Mouse (Mus musculus) embryonic facial prominence, embryonic 11.5 days (tissue): ENCODE results near the gene Cuta. TPM values are rescaled to one million over a fixed set of nuclear protein-coding genes. Genes with fewer than 3 reads are reported as not detected.
A peak's percentile ranks its signal among the peaks of the same experiment; 100 is the strongest.

Source experiments
- ATAC-seq: fragments of 200-750 bp; cut with Nextera tagmentation; replicated peaks from 2 replicates; pipeline ENCODE4 v1.8.0; 2017; ENCODE audit warnings: low read depth; ENCODE audit not compliant: insufficient number of reproducible peaks, low FRiP score, low TSS enrichment
- DNase-seq: peaks from one replicate; pipeline ENCODE4 v3.0.0-alpha.2; 2015; ENCODE audit warnings: low spot score
- H3K27ac ChIP-seq: fragments of 300-500 bp; sonication (generic); replicated peaks from 2 replicates; pipeline ENCODE4 v1.5.1; 2014; ENCODE audit warnings: mild to moderate bottlenecking, low read depth, low read length, control low read depth
- H3K27me3 ChIP-seq: fragments of 300-500 bp; sonication (generic); 2 replicates; pipeline ENCODE4 v1.6.1; 2014; ENCODE audit warnings: mild to moderate bottlenecking, low read length, moderate library complexity, mixed read lengths; ENCODE audit not compliant: control insufficient read depth, insufficient read depth
- H3K36me3 ChIP-seq: fragments of 300-500 bp; sonication (generic); replicated peaks from 2 replicates; pipeline ENCODE4 v1.6.1; 2014; ENCODE audit warnings: low read depth, mild to moderate bottlenecking, low read length, moderate library complexity, mixed read lengths; ENCODE audit not compliant: control insufficient read depth, insufficient read depth
- H3K4me1 ChIP-seq: fragments of 300-500 bp; sonication (generic); 2 replicates; pipeline ENCODE4 v1.6.1; 2014; ENCODE audit warnings: low read length, mixed read lengths; ENCODE audit not compliant: control insufficient read depth, insufficient read depth
- H3K4me2 ChIP-seq: fragments of 300-500 bp; sonication (generic); 2 replicates; pipeline ENCODE4 v1.6.1; 2014; ENCODE audit warnings: low read depth, mild to moderate bottlenecking, control low read depth, low read length, moderate library complexity
- H3K4me3 ChIP-seq: fragments of 300-500 bp; sonication (generic); 2 replicates; pipeline ENCODE4 v1.5.1; 2014; ENCODE audit warnings: low read depth, low read length, control low read depth
- H3K9ac ChIP-seq: fragments of 300-500 bp; sonication (generic); replicated peaks from 2 replicates; pipeline ENCODE4 v1.6.1; 2014; ENCODE audit warnings: mild to moderate bottlenecking, control low read depth, low read length
- H3K9me3 ChIP-seq: fragments of 300-500 bp; sonication (generic); replicated peaks from 2 replicates; pipeline ENCODE4 v1.6.1; 2016; ENCODE audit warnings: mild to moderate bottlenecking, low read length, inconsistent platforms, mixed read lengths; ENCODE audit not compliant: control insufficient read depth
- WGBS: fragments of 180-500 bp; shearing (Covaris S2); extraction: QIAGEN DNeasy Blood & Tissue Kit; methylation state at CpG from one replicate; pipeline ENCODE4 v1.1.7; 2014; 5-methylcytosine and 5-hydroxymethylcytosine counted together
- polyA plus RNA-seq: library from polyadenylated mRNA; unstranded; fragments of >200 nt; fragmentation: Nextera tagmentation; extraction: Ambion mirVana; gene quantifications from 2 replicates; pipeline ENCODE4 v1.2.1, GENCODE M21; 2014

The Cuta gene
- polyA plus RNA-seq, 1 experiment from 2014 or later: 153 TPM

- Histone ChIP-seq H3K27ac (no peak overlapping the region), H3K9ac (no peak overlapping the region), H3K36me3 (no peaks in the 10 kb centered on the region), H3K4me1 (no peaks in the 10 kb centered on the region), H3K9me3 (no peaks in the 10 kb centered on the region), H3K4me3 (no peak overlapping the region), H3K4me2 (no peak overlapping the region), H3K27me3 (no peaks in the 10 kb centered on the region)
- ATAC-seq (no peak), DNase-seq (no peak)
- 62% methylated on average over 5 of the region's 5 CpGs for WGBS
Measured at GRCm38 (mm10) chr17:26904320-26904719, 35.0 kb downstream of the Cuta start.

DNA sequence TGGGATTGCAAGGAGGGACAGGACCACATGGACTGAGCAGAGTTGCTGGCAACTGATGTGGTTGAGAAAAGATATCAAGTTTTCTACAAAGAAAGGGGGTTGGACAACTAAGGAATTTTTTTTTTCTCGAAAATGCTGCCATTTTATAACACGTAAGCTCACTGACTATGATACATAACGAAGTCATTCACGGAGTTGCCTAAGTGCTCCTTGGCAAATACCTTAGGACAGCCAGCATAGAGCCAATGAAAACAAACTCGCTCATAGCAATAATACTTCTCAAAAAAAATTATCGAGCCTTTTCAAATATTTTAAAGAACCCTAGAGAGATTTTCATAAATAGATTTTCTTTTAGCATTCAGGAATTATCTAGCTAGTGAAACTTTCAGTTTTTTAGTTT lies 38.5 kb downstream of the Cuta start:
- H3K4me2 ChIP-seq: no peak overlapping the region
- H3K36me3 ChIP-seq: no peaks in the 10 kb centered on the region
- ATAC-seq (no peak), DNase-seq (no peak)
- no peaks in the 10 kb centered on the region for H3K4me1 ChIP-seq
- no peaks in the 10 kb centered on the region for H3K27me3 ChIP-seq
- H3K27ac ChIP-seq: no peak overlapping the region
- H3K9ac ChIP-seq: no peak overlapping the region
- no peak overlapping the region for H3K4me3 ChIP-seq
- WGBS: 83% methylated on average over 6 of the region's 6 CpGs
- H3K9me3 ChIP-seq: no peaks in the 10 kb centered on the region

DNA sequence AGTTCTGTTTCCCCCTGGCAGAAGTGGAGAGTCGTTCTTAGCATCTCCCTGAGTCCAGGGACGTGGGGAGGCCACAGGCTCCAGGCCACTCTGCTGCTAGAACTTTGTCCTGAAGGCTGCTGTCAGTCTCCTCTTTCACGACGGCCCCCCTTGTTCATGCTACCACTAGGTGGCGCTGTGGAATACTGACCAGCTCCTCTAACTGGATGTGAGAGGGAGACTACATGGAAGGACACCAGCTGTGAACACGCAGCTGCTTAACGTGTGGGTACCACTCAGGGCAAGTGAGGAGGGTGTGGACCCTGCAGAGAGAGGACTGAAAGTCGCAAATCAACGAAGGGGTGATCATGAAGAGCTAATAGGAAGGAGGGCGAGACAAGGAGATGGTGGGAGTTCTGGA lies 43.8 kb downstream of the Cuta start:
- H3K36me3 ChIP-seq: no peaks in the 10 kb centered on the region
- no peak overlapping the region for H3K4me2 ChIP-seq
- H3K4me3 ChIP-seq: no peak overlapping the region
- no peaks in the 10 kb centered on the region for H3K4me1 ChIP-seq
- H3K9ac ChIP-seq: no peak overlapping the region
- H3K9me3 ChIP-seq: no peaks in the 10 kb centered on the region
- ATAC-seq (peak; percentile 51; the same call in 1 of the 2 replicates), DNase-seq (peak; percentile 78)
- H3K27me3 ChIP-seq: no peaks in the 10 kb centered on the region
- 16% methylated on average over 10 of the region's 10 CpGs for WGBS
- no peak overlapping the region for H3K27ac ChIP-seq

DNA sequence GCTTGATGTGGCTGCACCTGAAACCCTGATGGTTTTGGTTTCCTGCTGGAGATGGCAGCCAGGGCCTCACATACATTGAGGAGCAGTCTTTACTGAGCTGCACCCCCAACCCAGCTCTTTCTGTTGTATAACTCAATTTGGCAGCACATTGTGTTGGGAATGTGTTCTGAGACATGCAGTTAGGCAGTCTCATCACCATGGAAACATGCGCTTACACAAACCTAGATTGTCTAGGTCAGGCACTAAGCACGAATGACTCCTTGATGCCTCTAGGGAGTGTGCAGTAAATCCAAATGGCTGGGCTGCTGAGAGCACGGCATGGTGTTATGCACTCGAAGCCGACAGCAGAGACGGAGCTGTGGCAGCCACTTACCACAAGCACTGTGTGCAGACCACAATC lies 45.0 kb downstream of the Cuta start:
- no peaks in the 10 kb centered on the region for H3K36me3 ChIP-seq
- WGBS: 84% methylated on average over 6 of the region's 6 CpGs

DNA sequence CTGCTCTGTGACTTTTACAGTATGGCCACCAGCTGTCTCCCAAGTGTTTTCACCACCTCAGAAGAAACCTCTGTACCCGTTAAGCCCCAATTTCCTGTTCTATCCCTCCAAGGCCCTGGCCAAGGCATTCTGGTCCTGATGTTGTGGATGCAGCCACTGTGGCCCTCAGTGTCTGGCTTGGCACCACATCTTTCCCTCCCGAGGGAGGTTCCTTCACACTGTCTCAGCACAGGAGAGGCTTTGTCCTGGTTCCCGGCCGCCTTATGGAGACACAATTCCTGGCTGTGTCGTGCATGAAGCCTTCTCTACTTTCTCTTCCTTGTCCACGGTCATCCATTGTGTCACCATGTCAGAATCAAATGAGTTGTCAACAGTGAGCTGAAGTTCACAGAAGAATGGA lies 45.9 kb downstream of the Cuta start:
- Histone ChIP-seq H3K4me2 (no peak overlapping the region), H3K9ac (no peak overlapping the region), H3K36me3 (no peaks in the 10 kb centered on the region), H3K27ac (no peak overlapping the region), H3K4me1 (no peaks in the 10 kb centered on the region), H3K27me3 (no peaks in the 10 kb centered on the region), H3K9me3 (no peaks in the 10 kb centered on the region), H3K4me3 (no peak overlapping the region)
- ATAC-seq (no peak), DNase-seq (no peak)
- WGBS: 54% methylated on average over 6 of the region's 6 CpGs

More for the DNA sequence above, 45.0 kb downstream of the Cuta start:
- Histone ChIP-seq H3K9ac (no peak overlapping the region), H3K4me1 (no peaks in the 10 kb centered on the region), H3K9me3 (no peaks in the 10 kb centered on the region), H3K27me3 (no peaks in the 10 kb centered on the region), H3K4me3 (no peak overlapping the region), H3K4me2 (no peak overlapping the region), H3K27ac (no peak overlapping the region)
- DNase-seq (no peak), ATAC-seq (no peak)

DNA sequence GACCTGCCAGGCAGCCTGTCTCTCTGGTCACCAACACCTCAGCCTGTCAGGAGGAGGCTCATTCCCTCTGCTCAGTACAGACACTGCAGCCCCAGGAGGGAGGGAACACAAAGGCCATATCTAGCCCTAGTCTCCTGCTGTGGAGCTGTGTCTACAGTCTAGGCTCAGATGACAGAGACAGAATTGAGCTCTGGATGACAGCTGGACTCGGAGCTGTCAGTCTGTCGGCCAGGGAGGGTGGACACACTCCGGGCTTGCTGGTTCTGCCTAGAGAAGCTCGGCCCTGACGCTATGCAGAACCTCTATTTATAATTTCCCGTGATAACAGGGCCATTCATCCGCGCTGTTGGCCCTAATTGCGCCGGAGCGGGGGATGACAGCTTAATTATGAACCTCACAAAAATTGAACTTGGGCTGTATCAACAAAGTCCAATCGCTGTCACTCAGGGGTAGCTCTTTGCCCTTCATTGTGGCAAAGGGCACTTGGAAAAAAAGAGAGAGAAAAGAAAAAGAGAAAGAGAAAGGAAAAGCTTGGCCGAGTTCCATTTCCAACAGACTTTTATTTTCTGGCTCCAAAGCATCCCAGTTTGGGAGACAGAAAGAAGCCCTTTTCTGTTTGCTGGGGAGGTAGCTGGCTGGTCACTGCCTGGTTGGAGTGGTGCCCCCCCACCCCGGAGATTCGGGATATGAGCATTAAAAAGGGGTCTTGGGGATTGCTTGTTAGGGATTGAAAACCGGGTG lies 46.6 kb downstream of the Cuta start:
- WGBS: 52% methylated on average over 16 of the region's 16 CpGs
- Histone ChIP-seq H3K4me3 (no peak overlapping the region), H3K4me2 (no peak overlapping the region), H3K9me3 (no peaks in the 10 kb centered on the region), H3K36me3 (no peaks in the 10 kb centered on the region), H3K27me3 (no peaks in the 10 kb centered on the region), H3K9ac (no peak overlapping the region), H3K4me1 (no peaks in the 10 kb centered on the region), H3K27ac (no peak overlapping the region)
- ATAC-seq: peak; percentile 82
- no peak for DNase-seq

DNA sequence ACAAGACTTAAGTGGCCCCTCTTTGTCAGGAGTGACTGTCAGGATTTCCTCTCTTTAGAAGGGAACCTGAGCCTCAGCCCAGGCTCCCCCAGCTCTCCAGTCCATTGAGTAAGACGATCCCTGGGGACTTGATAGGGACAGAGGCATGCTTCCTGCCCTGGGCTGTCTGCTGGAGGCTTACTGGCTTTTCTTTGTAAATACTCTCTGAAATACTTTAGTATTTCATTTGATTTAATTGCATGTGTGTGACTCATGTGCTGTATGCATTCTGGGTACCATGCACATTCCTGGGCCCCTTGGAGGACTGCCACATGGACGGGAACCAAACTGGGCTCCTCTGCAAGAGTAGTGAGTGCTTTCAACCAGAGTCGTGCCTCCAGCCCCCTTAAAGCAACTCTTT lies 51.4 kb downstream of the Cuta start:
- H3K27ac ChIP-seq: no peak overlapping the region
- ATAC-seq (no peak), DNase-seq (no peak)
- no peak overlapping the region for H3K4me3 ChIP-seq
- H3K27me3 ChIP-seq: no peaks in the 10 kb centered on the region
- H3K9ac ChIP-seq: no peak overlapping the region
- H3K9me3 ChIP-seq: no peaks in the 10 kb centered on the region
- H3K36me3 ChIP-seq: no peaks in the 10 kb centered on the region
- 27% methylated on average over 3 of the region's 3 CpGs for WGBS
- H3K4me2 ChIP-seq: no peak overlapping the region
- no peaks in the 10 kb centered on the region for H3K4me1 ChIP-seq

- peak overlapping the region; percentile 29; the same call in 1 of the 2 replicates for H3K9ac ChIP-seq
Measured at GRCm38 (mm10) chr17:26886047-26886749, 53.2 kb downstream of the Cuta start.

More at GRCm38 (mm10) chr17:26886047-26886749, 53.2 kb downstream of the Cuta start:
- peak overlapping the region; percentile 52 for H3K4me2 ChIP-seq
- H3K9me3 ChIP-seq: no peaks in the 10 kb centered on the region
- no peaks in the 10 kb centered on the region for H3K27me3 ChIP-seq
- peak; percentile 91 for DNase-seq
- H3K4me1 ChIP-seq: no peaks in the 10 kb centered on the region
- no peaks in the 10 kb centered on the region for H3K36me3 ChIP-seq
- 9% methylated on average over 30 of the region's 30 CpGs for WGBS
- H3K4me3 ChIP-seq: peak overlapping the region; percentile 26
- peak; percentile 73 for ATAC-seq
- H3K27ac ChIP-seq: no peak overlapping the region
